Mouse (Mus musculus) ES-Bruce4 (cell line): Measurements from ENCODE around the gene Trhde.

Experiments
- CTCF ChIP-seq: IDR thresholded peaks from one replicate; pipeline ENCODE4 v1.8.1; 2011; ENCODE audit warnings: low read depth, low read length
- POLR2A ChIP-seq: IDR thresholded peaks from one replicate; pipeline ENCODE4 v1.8.1; 2011; ENCODE audit warnings: low read length; ENCODE audit not compliant: insufficient read depth

GRCm38 (mm10) chr10:114737581-114737980 lies 64.5 kb downstream of the Trhde start:
- TF ChIP-seq POLR2A (no peak), CTCF (no peak)
